Mouse (Mus musculus): ENCODE data around the gene Sptbn2. TPM values are rescaled to one million over a fixed set of nuclear protein-coding genes. Genes with fewer than 3 reads are reported as not detected.

The Sptbn2 gene
- total RNA-seq, 4 experiments from 2014 or later, result 475 to 555 (median 513) TPM

- DNase-seq (ENCODE audit: low spot score in 2 of 2), result no peak
Observed at GRCm38 (mm10) chr19:4772785-4773184, 61.8 kb downstream of the Sptbn2 start.

GRCm38 (mm10) chr19:4782891-4783290 lies 71.9 kb downstream of the Sptbn2 start:
- DNase-seq (ENCODE audit: low spot score in 2 of 2), result no peak

GRCm38 (mm10) chr19:4785206-4785605 lies 74.2 kb downstream of the Sptbn2 start:
- DNase-seq (ENCODE audit: low spot score in 2 of 2), result no peak

- DNase-seq (ENCODE audit: low spot score in 2 of 2), result no peak
Observed at GRCm38 (mm10) chr19:4786313-4786712, 75.3 kb downstream of the Sptbn2 start.

- no peak for DNase-seq (ENCODE audit: low spot score in 2 of 2)
Observed at GRCm38 (mm10) chr19:4793281-4793830, 82.4 kb downstream of the Sptbn2 start.

GRCm38 (mm10) chr19:4793831-4794422 lies 83.0 kb downstream of the Sptbn2 start, which contains the start of gene Rbm4:
Gene Rbm4 (minus strand): TSS chr19:4793901.
- peak; percentile 98 to 99 for DNase-seq (ENCODE audit: low spot score in 2 of 2)

- no peak for DNase-seq (ENCODE audit: low spot score in 2 of 2)
Observed at GRCm38 (mm10) chr19:4795929-4796328, 85.0 kb downstream of the Sptbn2 start.

- no peak for DNase-seq (ENCODE audit: low spot score in 2 of 2)
Observed at GRCm38 (mm10) chr19:4797846-4798245, 86.9 kb downstream of the Sptbn2 start.

- no peak for DNase-seq (ENCODE audit: low spot score in 2 of 2)
Observed at GRCm38 (mm10) chr19:4799083-4799482, 88.1 kb downstream of the Sptbn2 start.

Other genes with a start within 250 kb of the Sptbn2 start
- gene Syt12, start 233.7 kb upstream of the Sptbn2 start, total RNA-seq (2022), result 10 to 100 TPM; 29.2 to 31.3 (median 30.2) TPM
- gene 2010003K11Rik, start 212.6 kb upstream of the Sptbn2 start, total RNA-seq (2022), result not detected
- gene Pcx, start 200.7 kb upstream of the Sptbn2 start, total RNA-seq (2022), result 10 to 100 TPM; 64.5 to 72.7 (median 68.1) TPM
- gene Lrfn4, start 95.5 kb upstream of the Sptbn2 start, total RNA-seq (2022), result 10 to 100 TPM; 31.0 to 34.7 (median 32.0) TPM
- gene Rce1, start 85.5 kb upstream of the Sptbn2 start, total RNA-seq (2022), result 10 to 100 TPM; 22.7 to 26.4 (median 22.7) TPM
- 1 to 10 TPM; 1.2 to 2.0 (median 1.8) TPM for gene Gm960, start 12.5 kb upstream of the Sptbn2 start, total RNA-seq (2022)
- gene Rbm4b, start 45.3 kb downstream of the Sptbn2 start, total RNA-seq (2022), result 10 to 100 TPM; 14.6 to 20.0 (median 17.2) TPM
- 10 to 100 TPM; 79.4 to 87.1 (median 84.8) TPM for gene Rbm4, start 82.7 kb downstream of the Sptbn2 start, total RNA-seq (2022)
- gene Gm21992, start 100.4 kb downstream of the Sptbn2 start, total RNA-seq (2022), result 10 to 100 TPM; 22.5 to 29.2 (median 26.0) TPM
- 10 to 100 TPM; 45.5 to 60.9 (median 54.8) TPM for gene Rbm14, start 100.5 kb downstream of the Sptbn2 start, total RNA-seq (2022)
- gene Ccs, start 128.2 kb downstream of the Sptbn2 start, total RNA-seq (2022), result 10 to 100 TPM; 30.9 to 44.4 (median 38.5) TPM
- 1 to 10 TPM; 2.1 to 2.8 (median 2.4) TPM for gene Ccdc87, start 128.2 kb downstream of the Sptbn2 start, total RNA-seq (2022)
- 100 to 1,000 TPM; 110 to 126 (median 119) TPM for gene Ctsf, start 144.0 kb downstream of the Sptbn2 start, total RNA-seq (2022)
- gene Actn3, start 166.7 kb downstream of the Sptbn2 start, total RNA-seq (2022), result 1 to 10 TPM in 3 of 4 experiments, under 1 TPM in 1; 0.74 to 1.4 (median 1.1) TPM
- gene Zdhhc24, start 167.5 kb downstream of the Sptbn2 start, total RNA-seq (2022), result 10 to 100 TPM; 25.1 to 32.1 (median 25.6) TPM
- 10 to 100 TPM; 32.7 to 45.2 (median 39.3) TPM for gene Bbs1, start 195.5 kb downstream of the Sptbn2 start, total RNA-seq (2022)
- gene Dpp3, start 217.1 kb downstream of the Sptbn2 start, total RNA-seq (2022), result 10 to 100 TPM; 38.9 to 41.3 (median 39.7) TPM
- 10 to 100 TPM; 25.5 to 31.6 (median 28.9) TPM for gene Peli3, start 232.0 kb downstream of the Sptbn2 start, total RNA-seq (2022)